Mouse (Mus musculus) brain, embryonic 14.5 days (tissue): ENCODE measurements at regions not wholly inside any gene's neighbourhood (a gene's known extent, or its start where the extent isn't known, plus 50 kb on each side); places are given as distances from the start of the nearest gene placed in this dataset.

Experiments used
- DNase-seq: peaks from one replicate; pipeline ENCODE4 v3.0.0-alpha.2; 2011; ENCODE audit warnings: low read depth
- CTCF ChIP-seq: fragments of 200-500 bp; IDR thresholded peaks from 2 replicates; pipeline ENCODE4 v1.5.1; 2012; ENCODE audit warnings: inconsistent platforms, mild to moderate bottlenecking, moderate library complexity, borderline replicate concordance; ENCODE audit not compliant: insufficient read depth, insufficient read length; ENCODE audit errors: extremely low read depth
- POLR2A ChIP-seq: fragments of 200-500 bp; IDR thresholded peaks from 2 replicates; pipeline ENCODE4 v1.6.1; 2012; ENCODE audit warnings: mild to moderate bottlenecking, inconsistent platforms, borderline replicate concordance; ENCODE audit not compliant: poor library complexity, insufficient read depth, insufficient read length, severe bottlenecking; ENCODE audit errors: extremely low read depth

GRCm38 (mm10) chr5:50728337-50729003 lies 669.7 kb upstream of the Adgra3 start:
- TF ChIP-seq POLR2A (no peak), CTCF (no peak)

GRCm38 (mm10) chr5:50706945-50707663 lies 648.3 kb upstream of the Adgra3 start:
- DNase-seq = no peak
- TF ChIP-seq CTCF (no peak), POLR2A (no peak)

More at GRCm38 (mm10) chr5:50728337-50729003, 669.7 kb upstream of the Adgra3 start:
- DNase-seq = no peak

- TF ChIP-seq CTCF (peak; percentile 41; the same call in 1 of the 2 replicates), POLR2A (no peak)
- DNase-seq = peak; percentile 57
These were observed 639.3 kb upstream of the Adgra3 start for GRCm38 (mm10) chr5:50698084-50698483.

GRCm38 (mm10) chr5:50697588-50697987 lies 638.8 kb upstream of the Adgra3 start:
- TF ChIP-seq CTCF = no peak
- no peak for TF ChIP-seq POLR2A
- DNase-seq = peak; percentile 37

GRCm38 (mm10) chr5:50688362-50688761 lies 629.6 kb upstream of the Adgra3 start:
- no peak for DNase-seq
- TF ChIP-seq POLR2A (no peak), CTCF (no peak)

- no peak for TF ChIP-seq CTCF
- no peak for TF ChIP-seq POLR2A
- DNase-seq = no peak
These were observed 625.2 kb upstream of the Adgra3 start for GRCm38 (mm10) chr5:50683966-50684365.

GRCm38 (mm10) chr5:50636539-50636938 lies 577.7 kb upstream of the Adgra3 start:
- no peak for DNase-seq
- TF ChIP-seq POLR2A (no peak), CTCF (no peak)

- DNase-seq = peak; percentile 77
These were observed 567.8 kb upstream of the Adgra3 start for GRCm38 (mm10) chr5:50626648-50627047.

GRCm38 (mm10) chr5:50624206-50624605 lies 565.4 kb upstream of the Adgra3 start:
- DNase-seq = no peak
- TF ChIP-seq CTCF = no peak
- TF ChIP-seq POLR2A = no peak

More at GRCm38 (mm10) chr5:50626648-50627047, 567.8 kb upstream of the Adgra3 start:
- TF ChIP-seq POLR2A (no peak), CTCF (no peak)
